Mouse (Mus musculus) kidney, embryonic 15.5 days (tissue): ENCODE data around the gene Ccdc74a. TPM values are rescaled to one million over a fixed set of nuclear protein-coding genes. Genes with fewer than 3 reads are reported as not detected.
"Not testable (repeated sequence)": the region's sequence is repeated elsewhere in the genome, so short reads cannot be mapped to it uniquely, and the experiment has no call there.

Experiments
- ATAC-seq: fragments of 200-750 bp; cut with Nextera tagmentation; replicated peaks from 2 replicates; pipeline ENCODE4 v1.8.0; 2017; ENCODE audit warnings: moderate TSS enrichment; ENCODE audit not compliant: low FRiP score
- H3K27ac ChIP-seq: fragments of 300-500 bp; sonication (generic); 2 replicates; pipeline ENCODE4 v1.5.1; 2015; ENCODE audit warnings: mild to moderate bottlenecking, inconsistent platforms
- H3K27me3 ChIP-seq: fragments of 300-500 bp; sonication (generic); 2 replicates; pipeline ENCODE4 v1.6.1; 2015; ENCODE audit warnings: inconsistent platforms
- H3K36me3 ChIP-seq: fragments of 300-500 bp; sonication (generic); 2 replicates; pipeline ENCODE4 v1.6.1; 2015; ENCODE audit warnings: inconsistent platforms
- H3K4me1 ChIP-seq: fragments of 300-500 bp; sonication (generic); 2 replicates; pipeline ENCODE4 v1.6.1; 2015; ENCODE audit warnings: inconsistent platforms
- H3K4me2 ChIP-seq: fragments of 300-500 bp; sonication (generic); 2 replicates; pipeline ENCODE4 v1.6.1; 2015; ENCODE audit warnings: moderate library complexity, mild to moderate bottlenecking, inconsistent platforms
- H3K4me3 ChIP-seq: fragments of 300-500 bp; sonication (generic); replicated peaks from 2 replicates; pipeline ENCODE4 v1.5.1; 2015; ENCODE audit warnings: mild to moderate bottlenecking, inconsistent platforms
- H3K9ac ChIP-seq: fragments of 300-500 bp; sonication (generic); 2 replicates; pipeline ENCODE4 v1.6.1; 2015; ENCODE audit warnings: mild to moderate bottlenecking, inconsistent platforms
- H3K9me3 ChIP-seq: fragments of 300-500 bp; sonication (generic); replicated peaks from 2 replicates; pipeline ENCODE4 v1.6.1; 2016; ENCODE audit warnings: inconsistent platforms
- WGBS: fragments of 180-500 bp; shearing (Covaris S2); methylation state at CpG from one replicate; pipeline ENCODE4 v1.1.7; 2015; ENCODE audit warnings: mixed read lengths; 5-methylcytosine and 5-hydroxymethylcytosine counted together
- polyA plus RNA-seq: library from polyadenylated mRNA; unstranded; fragments of >200 nt; fragmentation: Nextera tagmentation; extraction: Ambion mirVana; gene quantifications from 2 replicates; pipeline ENCODE4 v1.2.1, GENCODE M21; 2015

The Ccdc74a gene
- 6.8 and 7.8 TPM in 2 replicates for polyA plus RNA-seq

DNA sequence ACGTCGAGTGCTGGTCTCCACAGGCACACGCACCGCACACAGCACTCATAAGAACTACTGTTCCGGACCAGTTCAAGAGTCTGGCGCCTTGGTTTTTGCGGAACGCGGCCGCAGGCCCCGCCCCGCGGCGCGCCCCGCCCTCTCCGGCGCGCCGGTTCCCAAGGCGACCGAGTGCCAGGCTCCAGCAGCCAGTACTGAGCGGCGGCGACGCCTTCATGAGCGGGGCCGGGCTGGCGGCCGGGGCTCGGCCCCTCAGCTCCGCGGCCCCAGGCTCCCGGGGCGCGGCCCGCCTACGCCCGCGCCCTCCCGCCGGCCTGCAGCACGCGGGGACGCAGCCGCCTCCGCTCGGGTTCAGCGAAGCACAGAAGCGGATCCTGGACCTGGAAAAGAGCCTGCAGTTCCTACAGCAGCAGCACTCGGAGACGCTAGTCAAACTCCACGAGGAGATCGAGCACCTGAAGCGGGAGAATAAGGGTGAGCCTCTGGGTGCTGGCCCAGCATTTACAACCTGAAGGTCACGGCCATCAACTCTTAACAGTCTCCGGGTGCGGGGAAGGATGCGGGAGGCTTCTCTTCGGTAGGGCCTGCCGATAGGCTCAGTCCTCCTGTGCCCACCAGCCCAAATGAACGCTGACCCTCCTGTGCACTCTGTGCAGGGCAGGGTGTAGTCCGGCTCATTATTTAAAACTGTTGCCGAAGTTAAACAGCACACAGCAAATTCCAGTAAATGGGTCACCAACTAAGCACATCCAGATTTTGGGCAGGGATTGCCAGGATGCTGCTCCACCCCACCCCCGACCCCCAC lies at the start of gene Ccdc74a:
Gene Ccdc74a, plus strand, starts transcription at position 161 of the 805 bp plus-strand sequence.
- Histone ChIP-seq H3K36me3 (peaks cover 48% of the 10 kb centered on the region), H3K27me3 (no peaks in the 10 kb centered on the region), H3K9ac (peak within 1 kb of the TSS; percentile 49), H3K27ac (peak within 1 kb of the TSS; percentile 64), H3K4me2 (peak within 1 kb of the TSS; percentile 93), H3K9me3 (no peaks in the 10 kb centered on the region), H3K4me1 (peaks cover 14% of the 10 kb centered on the region), H3K4me3 (peak within 1 kb of the TSS; percentile 65)
- 2% methylated on average over 65 of the region's 65 CpGs for WGBS
- ATAC-seq: peak; percentile 97

DNA sequence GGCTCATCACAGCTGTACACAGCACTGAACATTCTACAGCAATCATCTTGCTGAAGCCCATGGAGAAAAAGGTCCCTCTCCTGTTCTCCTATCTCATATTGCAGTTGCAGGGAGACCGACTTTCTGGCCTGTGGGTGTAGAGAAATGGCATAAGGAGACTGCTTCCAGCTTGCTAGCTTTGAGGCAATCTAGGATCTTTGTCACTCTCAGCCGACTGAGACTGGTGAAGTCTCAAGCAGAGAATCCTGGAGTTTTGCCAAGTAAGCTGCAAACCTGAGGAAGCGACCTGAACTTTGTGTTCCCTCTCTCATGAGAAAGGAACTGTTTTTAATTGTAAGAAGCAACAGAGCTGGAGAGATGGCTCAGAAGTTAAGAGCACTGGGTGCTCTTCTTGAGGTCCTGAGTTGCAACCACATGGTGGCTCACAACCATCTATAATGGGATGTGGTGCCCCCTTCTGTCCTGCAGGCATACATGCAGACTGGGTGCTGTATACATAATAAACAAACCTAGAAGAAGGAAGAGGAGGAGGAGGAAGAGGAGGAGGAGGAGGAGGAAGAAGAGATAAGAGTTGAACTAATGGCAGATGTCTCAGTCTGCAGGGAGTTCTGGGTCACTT lies 45.2 kb upstream of the Ccdc74a start:
- Histone ChIP-seq H3K27me3 (0 out of 2 replicates have a peak, but pooled peaks cover 6% of the 10 kb centered on the region), H3K4me2 (no peak overlapping the region), H3K36me3 (no peaks in the 10 kb centered on the region), H3K27ac (no peak overlapping the region), H3K9me3 (no peaks in the 10 kb centered on the region), H3K9ac (no peak overlapping the region), H3K4me3 (no peak overlapping the region), H3K4me1 (no peaks in the 10 kb centered on the region)
- ATAC-seq: no peak
- 60% methylated on average over 3 of the region's 3 CpGs for WGBS

DNA sequence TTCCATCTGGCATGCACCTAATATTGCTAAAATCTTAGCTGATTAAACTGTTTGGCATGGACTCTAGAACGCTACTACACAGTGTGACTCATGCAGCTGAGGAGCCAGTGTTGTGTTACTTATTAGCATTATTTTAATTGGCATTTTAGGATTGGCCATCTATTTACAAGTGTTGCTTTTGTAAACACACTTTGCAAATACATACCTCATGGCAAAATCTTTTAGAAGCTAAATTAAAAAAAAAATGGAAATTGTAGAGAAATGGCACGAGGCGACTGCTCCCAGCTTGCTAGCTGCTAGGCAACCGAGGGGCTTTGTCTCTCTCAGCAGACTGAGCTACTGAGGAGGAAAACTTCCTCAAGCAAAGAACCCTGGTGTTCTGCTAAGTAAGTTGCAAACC lies 41.3 kb upstream of the Ccdc74a start:
- WGBS: 78% methylated on average over 4 of the region's 4 CpGs
- Histone ChIP-seq H3K9me3 (0 out of 2 replicates have a peak, but pooled peaks cover 4% of the 10 kb centered on the region), H3K4me3 (no peak overlapping the region), H3K27me3 (0 out of 2 replicates have a peak, but pooled peaks cover 6% of the 10 kb centered on the region), H3K27ac (no peak overlapping the region), H3K9ac (no peak overlapping the region), H3K4me2 (no peak overlapping the region), H3K36me3 (no peaks in the 10 kb centered on the region), H3K4me1 (no peaks in the 10 kb centered on the region)
- ATAC-seq: no peak

DNA sequence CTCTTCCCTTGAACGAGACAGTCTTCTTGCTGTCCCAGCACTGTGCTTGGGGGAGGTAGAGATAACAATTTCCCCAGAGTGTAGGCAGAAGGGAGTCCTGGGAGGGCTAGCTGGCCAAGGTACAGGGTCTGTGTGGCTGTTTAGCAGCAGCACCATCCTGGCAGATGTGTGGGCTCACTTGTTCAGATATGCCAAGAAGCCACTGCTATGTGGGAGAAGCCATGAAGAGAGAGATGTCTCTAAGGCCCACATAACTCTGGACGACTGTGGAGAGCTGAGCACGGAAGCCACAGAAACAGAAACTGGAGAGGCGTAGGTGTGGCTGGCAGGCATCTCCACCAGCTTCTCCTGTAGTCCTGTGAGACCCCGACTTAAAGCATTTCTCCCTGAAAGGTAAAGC lies 40.6 kb upstream of the Ccdc74a start:
- Histone ChIP-seq H3K4me3 (no peak overlapping the region), H3K4me1 (no peaks in the 10 kb centered on the region), H3K36me3 (no peaks in the 10 kb centered on the region), H3K27me3 (0 out of 2 replicates have a peak, but pooled peaks cover 6% of the 10 kb centered on the region), H3K4me2 (no peak overlapping the region), H3K9me3 (0 out of 2 replicates have a peak, but pooled peaks cover 4% of the 10 kb centered on the region), H3K27ac (no peak overlapping the region), H3K9ac (no peak overlapping the region)
- no peak for ATAC-seq
- WGBS: 77% methylated on average over 5 of the region's 5 CpGs

DNA sequence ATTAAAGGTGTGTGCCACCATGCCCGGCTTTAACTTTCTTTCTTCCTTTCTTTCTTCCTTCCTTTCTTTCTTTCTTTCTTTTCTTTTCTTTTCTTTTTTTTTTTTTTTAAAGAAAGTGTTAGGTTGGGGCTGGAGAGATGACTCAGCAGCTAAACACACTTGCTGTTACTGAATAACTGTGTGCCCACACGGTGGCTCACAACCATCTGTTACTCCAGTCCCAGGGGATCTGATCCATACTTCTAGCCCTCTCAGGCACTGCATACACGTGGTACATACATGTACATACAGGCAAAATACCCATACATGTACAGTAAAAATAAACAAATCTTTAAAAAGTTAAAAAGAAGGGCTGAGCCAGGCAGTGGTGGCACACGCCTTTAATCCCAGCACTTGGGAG lies 34.9 kb upstream of the Ccdc74a start:
- H3K9me3 ChIP-seq: 0 out of 2 replicates have a peak, but pooled peaks cover 4% of the 10 kb centered on the region
- no peaks in the 10 kb centered on the region for H3K4me1 ChIP-seq
- no peak overlapping the region for H3K4me2 ChIP-seq
- H3K27me3 ChIP-seq: no peaks in the 10 kb centered on the region
- no peaks in the 10 kb centered on the region for H3K36me3 ChIP-seq
- ATAC-seq: no peak
- H3K9ac ChIP-seq: no peak overlapping the region
- 73% methylated on average over 4 of the region's 4 CpGs for WGBS
- H3K4me3 ChIP-seq: no peak overlapping the region
- no peak overlapping the region for H3K27ac ChIP-seq

DNA sequence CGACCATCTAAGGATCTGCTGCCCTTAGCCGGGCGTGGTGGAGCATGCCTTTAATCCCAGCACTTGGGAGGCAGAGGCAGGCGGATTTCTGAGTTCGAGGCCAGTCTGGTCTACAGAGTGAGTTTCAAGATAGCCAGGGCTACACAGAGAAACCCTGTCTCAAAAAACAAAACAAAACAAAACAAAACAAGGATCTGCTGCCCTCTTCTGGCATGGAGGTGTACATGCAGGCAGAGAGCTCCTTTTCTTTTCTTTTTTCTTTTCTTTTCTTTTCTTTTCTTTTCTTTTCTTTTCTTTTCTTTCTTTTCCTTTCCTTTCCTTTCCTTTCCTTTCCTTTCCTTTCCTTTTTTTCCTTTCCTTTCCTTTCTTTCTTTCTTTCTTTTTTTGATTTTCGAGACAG lies 31.5 kb upstream of the Ccdc74a start:
- H3K36me3 ChIP-seq, H3K9me3 ChIP-seq, H3K27me3 ChIP-seq, H3K4me2 ChIP-seq, ATAC-seq, H3K4me3 ChIP-seq, H3K4me1 ChIP-seq, H3K9ac ChIP-seq, H3K27ac ChIP-seq: not testable (repeated sequence)
- 96% methylated on average over 6 of the region's 6 CpGs for WGBS

DNA sequence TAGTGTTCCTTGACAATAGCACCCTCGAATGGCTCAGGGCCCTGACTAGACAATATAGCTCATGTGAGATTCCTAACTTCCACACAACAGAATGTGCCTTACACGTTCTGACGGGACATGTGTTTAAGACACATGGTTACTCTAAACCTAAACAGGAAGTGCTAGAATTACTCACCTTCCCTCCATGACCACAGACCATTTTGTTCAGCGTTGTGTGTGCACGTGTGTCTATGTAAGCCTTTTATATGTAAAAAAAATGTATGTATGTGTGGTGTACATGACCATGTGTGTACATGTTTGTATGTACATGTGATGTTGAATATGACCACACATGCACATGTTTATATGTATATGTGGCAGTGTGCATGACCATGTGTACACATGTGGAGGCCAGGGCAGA lies 30.1 kb upstream of the Ccdc74a start:
- Histone ChIP-seq H3K27ac (no peak overlapping the region), H3K9ac (no peak overlapping the region)

DNA sequence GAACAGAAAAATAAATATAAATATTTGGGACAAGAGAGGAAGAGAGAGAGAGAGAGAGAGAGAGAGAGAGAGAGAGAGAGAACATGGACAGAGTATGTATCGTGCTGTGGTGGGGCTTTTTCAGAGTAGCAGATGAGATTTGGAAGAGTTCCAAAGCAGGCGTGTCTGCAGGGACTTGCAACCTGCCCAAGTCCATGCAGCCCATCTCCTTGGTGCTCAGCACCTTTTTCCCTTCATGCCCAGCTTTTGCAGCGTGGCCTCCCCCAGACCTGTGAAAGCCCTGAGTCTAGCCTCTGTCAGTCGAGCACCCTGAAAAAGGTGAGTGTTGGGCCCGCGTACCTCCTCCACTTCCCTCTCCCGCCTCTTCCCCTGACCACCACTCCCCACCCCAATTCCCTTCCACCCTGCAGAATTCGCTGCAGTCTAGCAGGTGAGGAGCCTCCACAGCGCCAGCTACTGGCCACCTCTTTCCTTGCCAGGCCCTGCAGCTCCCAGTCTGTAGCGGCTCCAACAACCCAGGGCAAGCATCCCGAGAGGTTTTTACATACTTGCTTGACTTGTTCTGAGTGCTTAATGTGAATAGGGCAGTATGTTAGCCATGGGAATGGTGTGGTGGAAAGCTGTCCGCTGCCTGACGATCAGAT lies 28.2 kb upstream of the Ccdc74a start:
- Histone ChIP-seq H3K4me3 (peak overlapping the region; percentile 11; the same call in 1 of the 2 replicates), H3K36me3 (peaks cover 18% of the 10 kb centered on the region), H3K9me3 (no peaks in the 10 kb centered on the region), H3K27ac (peak overlapping the region; percentile 54; the same call in 1 of the 2 replicates), H3K27me3 (no peaks in the 10 kb centered on the region), H3K9ac (no peak overlapping the region), H3K4me2 (peak overlapping the region; percentile 51), H3K4me1 (peaks cover 15% of the 10 kb centered on the region)
- ATAC-seq: peak; percentile 60
- WGBS: 12% methylated on average over 13 of the region's 13 CpGs

More for the DNA sequence above, 30.1 kb upstream of the Ccdc74a start:
- H3K4me2 ChIP-seq: no peak overlapping the region
- WGBS: 81% methylated on average over 5 of the region's 5 CpGs
- H3K36me3 ChIP-seq: peaks cover under 1% of the 10 kb centered on the region; the same call in 1 of the 2 replicates
- H3K4me3 ChIP-seq: no peak overlapping the region
- ATAC-seq: no peak
- H3K27me3 ChIP-seq: no peaks in the 10 kb centered on the region
- no peaks in the 10 kb centered on the region for H3K9me3 ChIP-seq
- H3K4me1 ChIP-seq: peaks cover 15% of the 10 kb centered on the region

DNA sequence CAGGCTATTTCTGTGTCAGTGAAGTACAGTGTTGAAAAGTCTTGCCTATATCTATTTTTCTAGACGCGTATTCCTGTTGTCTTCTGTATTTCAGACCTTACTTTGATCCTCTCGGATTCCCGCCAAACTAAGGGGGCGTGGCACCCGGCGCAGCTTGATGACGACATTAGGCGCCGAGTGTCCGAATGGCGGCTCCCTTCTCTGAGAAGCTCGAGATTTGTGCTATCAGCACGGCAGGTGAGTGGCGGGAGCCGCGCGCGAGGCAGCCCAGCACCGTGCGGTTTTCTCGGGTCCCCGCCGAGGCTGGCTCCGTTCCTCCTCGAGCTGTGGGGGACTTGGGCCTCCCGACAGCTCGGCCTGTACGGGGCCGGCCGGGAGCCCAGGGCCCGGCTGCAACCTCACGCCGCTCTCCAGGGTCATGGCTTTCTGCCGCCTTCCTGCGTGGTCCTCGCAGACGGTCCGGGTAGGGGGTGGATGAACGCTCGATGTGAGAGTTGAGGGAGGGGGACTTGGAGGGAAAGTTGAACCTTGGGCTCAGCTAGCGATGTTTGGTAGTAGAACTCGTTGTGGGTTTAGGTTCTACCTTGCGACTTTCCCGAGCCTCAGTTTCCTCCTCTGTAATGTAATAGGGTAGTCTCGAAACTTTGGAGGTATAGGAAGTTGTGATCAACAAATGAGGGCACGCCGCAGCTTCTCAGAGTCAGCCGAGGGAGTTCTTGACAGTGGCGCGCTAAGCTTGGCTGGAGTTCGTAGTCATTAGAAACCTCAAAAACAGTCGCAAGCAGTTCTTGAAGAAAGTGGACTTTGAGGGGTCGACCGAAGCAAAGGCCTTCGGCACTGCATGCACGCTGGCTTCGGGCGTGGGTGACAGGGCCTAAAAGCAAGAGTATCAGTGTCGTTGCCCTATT lies 26.8 kb upstream of the Ccdc74a start, which contains the start of gene Smpd4:
Gene Smpd4, plus strand, starts transcription at position 157 of the 908 bp plus-strand sequence.
- Histone ChIP-seq H3K9me3 (no peaks in the 10 kb centered on the region), H3K4me3 (peak within 1 kb of the TSS; percentile 80), H3K27ac (peak within 1 kb of the TSS; percentile 54; the same call in 1 of the 2 replicates), H3K9ac (peak within 1 kb of the TSS; percentile 92), H3K4me1 (peaks cover 15% of the 10 kb centered on the region), H3K4me2 (peak within 1 kb of the TSS; percentile 82), H3K27me3 (no peaks in the 10 kb centered on the region), H3K36me3 (peaks cover 31% of the 10 kb centered on the region)
- peak; percentile 77 for ATAC-seq
- 2% methylated on average over 60 of the region's 60 CpGs for WGBS

DNA sequence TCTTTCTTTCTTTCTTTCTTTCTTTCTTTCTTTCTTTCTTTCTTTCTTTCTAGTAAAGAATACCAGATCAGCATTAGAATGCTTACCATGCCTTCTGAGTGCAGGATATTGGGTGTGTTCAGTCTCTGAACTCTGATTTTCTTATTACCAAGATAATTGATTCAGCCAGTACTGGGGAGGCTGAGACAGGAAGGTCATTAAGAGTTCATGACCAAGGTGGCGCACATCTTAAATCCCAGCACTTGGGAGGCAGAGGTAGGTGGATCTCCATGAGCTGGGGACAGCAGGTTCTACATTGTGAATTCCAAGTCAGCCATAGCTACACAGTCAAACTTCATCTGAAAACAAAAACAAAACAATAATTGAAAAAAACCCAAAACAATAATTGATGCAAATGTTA lies 24.3 kb upstream of the Ccdc74a start:
- no peak for ATAC-seq

More for the DNA sequence above, 24.3 kb upstream of the Ccdc74a start:
- H3K4me2 ChIP-seq: no peak overlapping the region
- peaks cover 52% of the 10 kb centered on the region for H3K36me3 ChIP-seq
- 89% methylated on average over 1 of the region's 1 CpGs for WGBS
- peaks cover 15% of the 10 kb centered on the region for H3K4me1 ChIP-seq
- H3K9me3 ChIP-seq: no peaks in the 10 kb centered on the region
- no peak overlapping the region for H3K4me3 ChIP-seq
- H3K27me3 ChIP-seq: no peaks in the 10 kb centered on the region
- H3K27ac ChIP-seq: no peak overlapping the region
- H3K9ac ChIP-seq: no peak overlapping the region
